Mouse (Mus musculus) forebrain, embryonic 15.5 days (tissue): ENCODE measurements at regions not wholly inside any gene's neighbourhood (a gene's known extent, or its start where the extent isn't known, plus 50 kb on each side); places are given as distances from the start of the nearest gene placed in this dataset.
A peak's percentile ranks its signal among the peaks of the same experiment; 100 is the strongest.

Source experiments
- ATAC-seq: fragments of 200-750 bp; cut with Nextera tagmentation; replicated peaks from 2 replicates; pipeline ENCODE4 v1.8.0; 2017; ENCODE audit warnings: mild to moderate bottlenecking, moderate TSS enrichment, moderate library complexity
- H3K27ac ChIP-seq: fragments of 300-500 bp; sonication (generic); replicated peaks from 2 replicates; pipeline ENCODE4 v1.5.1; 2015; ENCODE audit warnings: mild to moderate bottlenecking, inconsistent platforms
- H3K27me3 ChIP-seq: fragments of 300-500 bp; sonication (generic); 2 replicates; pipeline ENCODE4 v1.6.1; 2015; ENCODE audit warnings: inconsistent platforms
- H3K36me3 ChIP-seq: fragments of 300-500 bp; sonication (generic); 2 replicates; pipeline ENCODE4 v1.6.1; 2015; ENCODE audit warnings: mild to moderate bottlenecking, inconsistent platforms
- H3K4me1 ChIP-seq: fragments of 300-500 bp; sonication (generic); 2 replicates; pipeline ENCODE4 v1.6.1; 2015; ENCODE audit warnings: inconsistent platforms
- H3K4me2 ChIP-seq: fragments of 300-500 bp; sonication (generic); replicated peaks from 2 replicates; pipeline ENCODE4 v1.6.1; 2015; ENCODE audit warnings: mild to moderate bottlenecking, inconsistent platforms
- H3K4me3 ChIP-seq: fragments of 300-500 bp; sonication (generic); 2 replicates; pipeline ENCODE4 v1.5.1; 2015; ENCODE audit warnings: mild to moderate bottlenecking, inconsistent platforms
- H3K9ac ChIP-seq: fragments of 300-500 bp; sonication (generic); replicated peaks from 2 replicates; pipeline ENCODE4 v1.6.1; 2015; ENCODE audit warnings: mild to moderate bottlenecking, inconsistent platforms
- H3K9me3 ChIP-seq: fragments of 300-500 bp; sonication (generic); 2 replicates; pipeline ENCODE4 v1.6.1; 2016; ENCODE audit warnings: inconsistent platforms
- WGBS: fragments of 180-500 bp; shearing (Covaris S2); methylation state at CpG from one replicate; pipeline ENCODE4 v1.1.7; 2015; ENCODE audit warnings: mixed read lengths; 5-methylcytosine and 5-hydroxymethylcytosine counted together

DNA sequence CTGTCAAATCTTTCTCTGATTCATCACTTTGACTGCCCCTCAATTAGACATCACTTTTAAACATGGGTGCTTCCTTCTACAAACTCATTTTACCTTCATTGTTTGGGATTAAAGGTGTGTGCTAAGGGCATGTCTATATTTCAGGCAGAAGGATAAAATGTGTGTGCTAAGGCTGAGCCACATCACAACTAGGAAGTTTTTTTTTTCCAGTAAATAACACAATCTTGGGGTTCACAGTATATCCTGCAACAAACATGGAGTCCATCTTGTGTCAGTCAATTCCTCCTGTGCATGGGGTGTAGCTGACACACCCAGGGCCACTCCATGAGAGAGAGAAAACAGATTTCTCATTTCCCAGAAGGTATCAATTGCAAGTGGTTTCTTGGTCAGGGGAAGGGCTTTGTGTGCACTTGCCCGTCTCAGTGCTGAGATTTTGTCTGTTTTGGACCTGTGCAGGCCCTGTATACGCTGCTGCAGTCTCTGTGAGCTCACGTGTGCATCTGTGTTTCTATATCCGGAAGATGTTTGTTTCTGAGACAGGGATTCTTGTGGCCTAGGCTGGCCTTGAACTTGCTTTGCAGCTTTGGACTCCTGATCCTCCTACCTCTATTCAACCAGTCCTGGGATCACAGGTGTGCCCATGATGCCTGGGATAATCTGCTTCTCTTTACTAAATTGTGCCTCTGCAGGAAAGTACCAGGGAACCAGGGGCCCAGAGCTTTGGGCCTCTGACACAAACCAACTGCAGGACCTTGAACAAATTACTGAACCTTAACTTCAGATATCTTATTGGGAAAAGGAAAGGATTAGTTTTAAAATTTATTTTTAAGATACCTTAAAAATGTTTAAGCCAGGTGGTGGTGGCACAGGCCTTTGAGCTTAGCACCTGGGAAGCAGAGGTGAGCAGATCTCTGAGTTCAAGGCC lies 63.9 kb upstream of the Cpsf6 start:
- ATAC-seq = no peak
- no peak overlapping the region for H3K9ac ChIP-seq
- 90% methylated on average over 4 of the region's 4 CpGs for WGBS
- no peaks in the 10 kb centered on the region for H3K36me3 ChIP-seq
- H3K27me3 ChIP-seq = no peaks in the 10 kb centered on the region
- no peaks in the 10 kb centered on the region; the same call in 1 of the 2 replicates for H3K9me3 ChIP-seq
- H3K4me3 ChIP-seq = no peak overlapping the region
- H3K4me1 ChIP-seq = peaks cover 11% of the 10 kb centered on the region
- H3K4me2 ChIP-seq = no peak overlapping the region
- no peak overlapping the region for H3K27ac ChIP-seq

- peaks cover 11% of the 10 kb centered on the region for H3K4me1 ChIP-seq
- ATAC-seq = no peak
- peak overlapping the region; percentile 22 for H3K4me3 ChIP-seq
- H3K27ac ChIP-seq = no peak overlapping the region
- 50% methylated on average over 17 of the region's 17 CpGs for WGBS
- H3K9ac ChIP-seq = 0 out of 2 replicates have a peak overlapping the region, but pooled peaks have one; percentile 26
- H3K4me2 ChIP-seq = peak overlapping the region; percentile 41
- H3K27me3 ChIP-seq = no peaks in the 10 kb centered on the region
- H3K9me3 ChIP-seq = no peaks in the 10 kb centered on the region; the same call in 1 of the 2 replicates
- no peaks in the 10 kb centered on the region for H3K36me3 ChIP-seq
Measured at GRCm38 (mm10) chr10:117441979-117442803, 62.4 kb upstream of the Cpsf6 start.

GRCm38 (mm10) chr10:117441121-117441978 lies 61.5 kb upstream of the Cpsf6 start:
- 1% methylated on average over 24 of the region's 24 CpGs for WGBS
- Histone ChIP-seq H3K9me3 (no peaks in the 10 kb centered on the region; the same call in 1 of the 2 replicates), H3K27ac (no peak overlapping the region; the same call in 1 of the 2 replicates), H3K27me3 (no peaks in the 10 kb centered on the region), H3K4me1 (peaks cover 11% of the 10 kb centered on the region), H3K36me3 (no peaks in the 10 kb centered on the region), H3K4me2 (peak overlapping the region; percentile 41), H3K9ac (peak overlapping the region; percentile 26; the same call in 1 of the 2 replicates), H3K4me3 (peak overlapping the region; percentile 22)
- peak; percentile 74 for ATAC-seq

GRCm38 (mm10) chr10:117440225-117440976 lies 60.6 kb upstream of the Cpsf6 start:
- no peaks in the 10 kb centered on the region; the same call in 1 of the 2 replicates for H3K9me3 ChIP-seq
- H3K36me3 ChIP-seq = no peaks in the 10 kb centered on the region
- no peak overlapping the region for H3K4me3 ChIP-seq
- WGBS = 77% methylated on average over 9 of the region's 9 CpGs
- no peaks in the 10 kb centered on the region for H3K27me3 ChIP-seq
- no peak overlapping the region for H3K4me2 ChIP-seq
- H3K9ac ChIP-seq = no peak overlapping the region
- no peak overlapping the region for H3K27ac ChIP-seq
- peaks cover 15% of the 10 kb centered on the region for H3K4me1 ChIP-seq
- no peak for ATAC-seq

DNA sequence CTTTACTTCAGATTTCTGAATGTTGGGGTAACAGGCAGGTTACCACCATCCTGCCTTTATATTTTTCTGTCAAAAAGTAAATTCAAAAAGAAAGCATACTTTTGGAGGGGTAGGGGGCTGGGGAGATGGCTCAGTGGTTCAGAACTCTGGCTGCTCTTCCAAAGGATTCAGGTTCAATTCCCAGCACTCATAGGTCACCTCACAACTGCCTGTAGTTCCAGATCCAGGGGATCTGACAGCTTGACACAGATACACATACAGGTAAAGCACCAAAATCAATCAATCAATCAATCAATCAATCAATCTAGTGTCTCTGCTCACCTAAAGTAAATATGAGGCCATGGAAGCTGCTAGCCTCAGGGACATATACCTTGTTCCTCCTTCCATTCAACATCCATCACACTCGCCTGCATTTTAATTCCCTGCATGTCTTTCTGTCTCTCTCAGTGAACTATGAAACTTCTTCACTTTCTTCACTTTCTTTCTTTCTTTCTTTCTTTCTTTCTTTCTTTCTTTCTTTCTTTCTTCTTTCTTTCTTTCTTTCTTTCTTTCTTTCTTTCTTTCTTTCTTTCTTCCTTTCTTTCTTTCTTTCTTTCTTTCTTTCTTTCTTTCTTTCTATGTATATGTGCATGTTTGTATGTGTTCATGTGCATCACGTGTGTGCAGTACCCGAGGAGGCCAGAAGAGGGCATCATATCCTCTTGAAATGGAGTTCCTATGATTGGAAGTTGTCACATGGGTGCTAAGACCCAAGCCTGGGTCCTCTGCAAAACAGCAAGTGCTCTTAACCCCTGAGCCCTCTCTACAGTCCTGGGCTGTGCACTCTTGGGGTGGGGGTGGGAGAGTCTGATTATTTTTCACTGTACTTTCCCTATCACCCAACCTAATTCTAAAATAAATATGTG lies 59.6 kb upstream of the Cpsf6 start:
- no peak overlapping the region for H3K4me2 ChIP-seq
- ATAC-seq = no peak
- H3K9me3 ChIP-seq = no peaks in the 10 kb centered on the region; the same call in 1 of the 2 replicates
- H3K36me3 ChIP-seq = no peaks in the 10 kb centered on the region
- 95% methylated on average over 3 of the region's 3 CpGs for WGBS
- peaks cover 20% of the 10 kb centered on the region for H3K4me1 ChIP-seq
- H3K27me3 ChIP-seq = no peaks in the 10 kb centered on the region
- H3K4me3 ChIP-seq = no peak overlapping the region
- H3K27ac ChIP-seq = no peak overlapping the region
- no peak overlapping the region for H3K9ac ChIP-seq

- H3K4me3 ChIP-seq = no peak overlapping the region
- WGBS = 96% methylated on average over 3 of the region's 3 CpGs
Measured at GRCm38 (mm10) chr10:117438614-117439193, 58.9 kb upstream of the Cpsf6 start.

GRCm38 (mm10) chr10:117437970-117438369 lies 58.2 kb upstream of the Cpsf6 start:
- 90% methylated on average over 2 of the region's 2 CpGs for WGBS
- Histone ChIP-seq H3K4me2 (no peak overlapping the region), H3K36me3 (no peaks in the 10 kb centered on the region), H3K9me3 (no peaks in the 10 kb centered on the region), H3K4me3 (no peak overlapping the region), H3K27ac (no peak overlapping the region), H3K4me1 (peaks cover 20% of the 10 kb centered on the region), H3K9ac (no peak overlapping the region), H3K27me3 (no peaks in the 10 kb centered on the region)
- no peak for ATAC-seq

More at GRCm38 (mm10) chr10:117438614-117439193, 58.9 kb upstream of the Cpsf6 start:
- H3K4me2 ChIP-seq = no peak overlapping the region
- no peak for ATAC-seq
- H3K4me1 ChIP-seq = peaks cover 20% of the 10 kb centered on the region
- no peaks in the 10 kb centered on the region; the same call in 1 of the 2 replicates for H3K9me3 ChIP-seq
- no peak overlapping the region for H3K9ac ChIP-seq
- H3K36me3 ChIP-seq = no peaks in the 10 kb centered on the region
- no peak overlapping the region for H3K27ac ChIP-seq
- H3K27me3 ChIP-seq = no peaks in the 10 kb centered on the region

- WGBS = 45% methylated on average over 27 of the region's 27 CpGs
- Histone ChIP-seq H3K27me3 (no peaks in the 10 kb centered on the region), H3K4me3 (no peak overlapping the region), H3K4me2 (no peak overlapping the region), H3K36me3 (no peaks in the 10 kb centered on the region), H3K9ac (no peak overlapping the region), H3K4me1 (peaks cover 25% of the 10 kb centered on the region), H3K27ac (no peak overlapping the region), H3K9me3 (no peaks in the 10 kb centered on the region)
- ATAC-seq = no peak
Measured at GRCm38 (mm10) chr10:117436875-117437715, 57.3 kb upstream of the Cpsf6 start.

- peaks cover 21% of the 10 kb centered on the region for H3K4me1 ChIP-seq
- H3K27ac ChIP-seq = no peak overlapping the region
- H3K4me2 ChIP-seq = no peak overlapping the region
- no peak for ATAC-seq
- no peaks in the 10 kb centered on the region for H3K27me3 ChIP-seq
- H3K9ac ChIP-seq = no peak overlapping the region
- WGBS = 63% methylated on average over 8 of the region's 8 CpGs
- H3K4me3 ChIP-seq = no peak overlapping the region
- H3K9me3 ChIP-seq = no peaks in the 10 kb centered on the region
- H3K36me3 ChIP-seq = no peaks in the 10 kb centered on the region
Measured at GRCm38 (mm10) chr10:117436308-117436874, 56.6 kb upstream of the Cpsf6 start.
